Mouse (Mus musculus): ENCODE results near the gene Hbb-y.
"Not testable (repeated sequence)": the region's sequence is repeated elsewhere in the genome, so short reads cannot be mapped to it uniquely, and the experiment has no call there.

The Hbb-y gene

GRCm38 (mm10) chr7:103813152-103813551, 39.9 kb downstream of the Hbb-y start:
- not testable (repeated sequence) for DNase-seq (ENCODE audit: low read depth)

DNA sequence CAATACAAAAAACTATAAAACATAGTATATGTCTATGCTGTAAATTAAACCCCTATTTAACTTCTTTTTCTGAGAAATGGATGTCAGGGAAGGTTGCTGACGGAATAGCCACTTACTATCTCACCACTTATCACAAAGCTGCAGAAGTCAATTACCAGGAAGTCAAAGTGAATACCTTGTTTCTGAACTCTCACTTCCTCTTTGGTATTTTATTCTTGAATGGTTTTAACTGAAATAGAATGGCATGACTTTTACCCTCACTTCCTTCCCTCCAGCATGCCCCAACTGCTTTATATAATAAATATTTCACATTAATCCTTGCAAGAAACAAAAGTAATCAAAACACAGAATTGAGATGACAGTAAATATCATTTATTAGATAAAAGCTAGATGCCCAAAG, 40.8 kb downstream of the Hbb-y start:
- DNase-seq (ENCODE audit: low read depth) = peak; percentile 84

GRCm38 (mm10) chr7:103811223-103811845, 41.7 kb downstream of the Hbb-y start:
- no peak for DNase-seq (ENCODE audit: low read depth)

- no peak for DNase-seq (ENCODE audit: low read depth)
Measured at GRCm38 (mm10) chr7:103810746-103811145, 42.3 kb downstream of the Hbb-y start.

- DNase-seq (ENCODE audit: low read depth) = no peak
Measured at GRCm38 (mm10) chr7:103810296-103810695, 42.7 kb downstream of the Hbb-y start.

DNA sequence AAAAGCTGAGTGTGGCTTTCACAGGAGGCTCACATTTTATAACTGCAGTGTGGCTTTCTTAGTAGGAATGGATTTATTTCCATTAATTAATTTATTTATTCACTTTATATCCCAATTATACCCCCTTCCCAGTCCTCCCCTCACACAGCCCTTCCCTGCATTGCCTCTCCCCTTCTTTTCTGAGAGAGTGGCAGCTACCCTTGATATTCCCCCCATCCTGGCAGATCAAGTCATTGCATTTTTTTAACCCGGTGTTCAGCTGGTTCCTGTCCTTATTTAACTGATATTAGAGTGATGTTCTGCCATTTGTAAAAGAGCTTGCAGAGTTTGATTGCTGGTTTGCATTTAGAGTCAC, 43.2 kb downstream of the Hbb-y start:
- DNase-seq (ENCODE audit: low read depth) = no peak

DNA sequence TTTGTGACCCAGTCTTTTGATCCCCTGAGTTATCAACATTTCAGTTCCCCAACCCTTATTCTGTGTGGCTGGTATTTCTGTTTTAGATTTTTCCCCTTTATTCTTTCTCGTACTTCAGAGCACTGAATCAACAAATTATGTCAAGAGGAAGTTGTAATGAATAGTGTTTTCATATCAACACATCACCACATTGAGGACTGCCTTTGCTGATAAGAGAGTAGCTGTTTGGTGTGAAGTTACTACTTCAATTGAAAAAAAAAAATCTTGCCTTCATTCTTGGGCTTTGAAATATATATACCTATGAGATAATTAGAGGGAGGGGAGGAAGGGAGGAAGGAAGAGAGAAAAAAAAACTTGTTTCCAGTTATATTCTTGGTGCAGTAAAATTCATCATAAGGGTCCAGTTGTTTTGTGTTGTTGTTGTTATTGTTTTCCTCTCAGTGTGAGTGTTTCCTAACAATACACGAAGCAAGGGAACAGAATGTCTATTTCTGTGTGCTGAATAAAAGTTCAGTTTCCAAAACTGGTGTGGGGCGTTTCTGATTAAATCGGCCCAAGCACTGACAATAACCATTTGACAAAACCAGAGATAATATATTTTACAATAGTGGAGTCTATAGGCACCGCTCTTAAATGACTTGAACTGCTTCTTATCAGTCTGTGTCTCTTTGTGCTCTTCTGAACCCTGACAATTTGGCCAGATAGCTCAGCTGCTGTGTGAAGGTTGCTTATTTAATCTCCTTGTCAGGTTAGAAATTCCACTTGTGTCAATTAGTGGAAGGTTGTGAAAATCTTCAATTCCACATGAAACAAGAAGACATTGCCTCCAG, 43.8 kb downstream of the Hbb-y start:
- peak; percentile 90 for DNase-seq (ENCODE audit: low read depth)

DNA sequence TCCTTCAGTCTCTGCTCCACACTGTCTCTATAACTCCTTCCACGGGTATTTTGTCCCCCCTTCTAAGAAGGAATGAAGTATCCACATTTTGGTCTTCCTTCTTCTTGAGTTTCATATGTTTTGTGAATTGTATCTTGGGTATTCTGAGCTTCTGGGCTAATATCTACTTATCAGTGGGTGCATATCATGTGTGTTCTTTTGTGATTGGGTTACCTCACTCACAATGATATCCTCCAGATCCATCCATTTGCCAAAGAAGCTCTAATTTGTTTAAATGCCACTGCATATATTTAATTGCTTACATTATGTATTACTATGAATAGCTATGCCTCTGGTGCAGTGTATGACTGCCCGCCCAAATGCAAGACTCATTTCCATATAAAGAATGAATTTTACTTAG, 44.9 kb downstream of the Hbb-y start:
- not testable (repeated sequence) for DNase-seq (ENCODE audit: low read depth)

- no peak for DNase-seq (ENCODE audit: low read depth)
Measured at GRCm38 (mm10) chr7:103806856-103807255, 46.2 kb downstream of the Hbb-y start.

All from c-Kit-positive CD71-positive TER-119-negative erythroid progenitor cells, embryonic 14.5 days (primary cell).